ENCODE assay signal across 23 mouse cellular contexts in genomic region chr5:45474758-45475157, GRCm38 (mm10). TPM values are rescaled to one million over a fixed set of nuclear protein-coding genes. Genes with fewer than 3 reads are reported as not detected.
DNase-seq lines count a peak whose midpoint lies in the region; ATAC-seq and TF ChIP-seq lines count a peak whose summit lies in the region.
"Had no signal": no experiment of that assay in that cellular context is flagged by ENCODE, and none has a peak within 500 bp of the region (broad histone marks: within the 10 kb centered on the region; RNA-seq: fewer than 3 reads in every experiment).

No protein-coding gene starts in this region.

- no peak for TF ChIP-seq CTCF in layer of hippocampus, adult 2 months (conservative IDR thresholded peaks at IDR 0.05)
- no peak for TF ChIP-seq CTCF in liver, adult 2 months (IDR thresholded peaks at IDR 0.05; ENCODE audit: low read depth, low read length)
- TF ChIP-seq CTCF in liver, postnatal 0 days (IDR thresholded peaks at IDR 0.05; ENCODE audit: low read depth): no peak

- no peaks in the 10 kb centered on the region for H3K9me3 ChIP-seq in liver, postnatal 0 days (ENCODE audit: low read length)
- no peaks in the 10 kb centered on the region for H3K9me3 ChIP-seq in liver, embryonic 11.5 days (ENCODE audit: control insufficient read depth, low read length)
- H3K9me3 ChIP-seq: G1E had no signal

- no peak overlapping the region for H3K9ac ChIP-seq in liver, adult 2 months (ENCODE audit: low read depth, low read length)
- no peak overlapping the region for H3K9ac ChIP-seq in liver, postnatal 0 days (replicated peaks)
- no peak overlapping the region for H3K9ac ChIP-seq in liver, embryonic 11.5 days (ENCODE audit: low read depth, low read length)

- H3K27me3 ChIP-seq in liver, adult 2 months (ENCODE audit: control insufficient read depth, insufficient read depth, low read length): no peaks in the 10 kb centered on the region
- 0 out of 2 replicates have a peak, but pooled peaks cover 2% of the 10 kb centered on the region for H3K27me3 ChIP-seq in liver, postnatal 0 days (ENCODE audit: insufficient read depth, low read length)
- no peaks in the 10 kb centered on the region for H3K27me3 ChIP-seq in liver, embryonic 11.5 days (replicated peaks; ENCODE audit: control insufficient read depth, insufficient read depth, low read length)
- H3K27me3 ChIP-seq: CH12.LX had no signal

- no peak for TF ChIP-seq EP300 in liver, postnatal 0 days (IDR thresholded peaks at IDR 0.05; ENCODE audit: low read depth)

- peak overlapping the region; percentile 54; the same call in 1 of the 2 replicates for H3K27ac ChIP-seq in layer of hippocampus, adult 2 months
- H3K27ac ChIP-seq in liver, adult 2 months (replicated peaks; ENCODE audit: insufficient read depth, low read depth, low read length): no peak overlapping the region
- no peak overlapping the region for H3K27ac ChIP-seq in liver, postnatal 0 days (ENCODE audit: low read depth)
- no peak overlapping the region for H3K27ac ChIP-seq in liver, embryonic 11.5 days (ENCODE audit: low read depth, low read length)

- H3K4me3 ChIP-seq in layer of hippocampus, adult 2 months: no peak overlapping the region
- H3K4me3 ChIP-seq in liver, adult 2 months (ENCODE audit: insufficient read depth, low read depth, low read length): no peak overlapping the region
- no peak overlapping the region for H3K4me3 ChIP-seq in liver, postnatal 0 days (ENCODE audit: low read depth, low read length)
- no peak overlapping the region for H3K4me3 ChIP-seq in liver, embryonic 11.5 days (ENCODE audit: low read depth, low read length)

- TF ChIP-seq POLR2A in liver, adult 2 months (IDR thresholded peaks at IDR 0.05; ENCODE audit: extremely low read depth, insufficient read depth, low read length): no peak

- H3K4me1 ChIP-seq in liver, adult 2 months (ENCODE audit: control insufficient read depth, insufficient read depth, low read length): peaks cover 13% of the 10 kb centered on the region
- peaks cover 3% of the 10 kb centered on the region; the same call in 1 of the 2 replicates for H3K4me1 ChIP-seq in liver, postnatal 0 days (ENCODE audit: insufficient read depth)
- no peaks in the 10 kb centered on the region for H3K4me1 ChIP-seq in liver, embryonic 11.5 days (replicated peaks; ENCODE audit: control insufficient read depth, insufficient read depth, low read length)

- no peaks in the 10 kb centered on the region for H3K79me2 ChIP-seq in liver, adult 2 months (ENCODE audit: control insufficient read depth, insufficient read depth, low read length)

- peak; percentile 56; the same call in 1 of the 2 replicates for ATAC-seq in liver, postnatal 0 days
- no peak for ATAC-seq in liver, embryonic 11.5 days (replicated peaks; ENCODE audit: low FRiP score)
- ATAC-seq: Patski had no signal

- no peak overlapping the region for H3K4me2 ChIP-seq in liver, postnatal 0 days (ENCODE audit: low read depth, low read length)
- H3K4me2 ChIP-seq in liver, embryonic 11.5 days: no peak overlapping the region

- no peak for DNase-seq in layer of hippocampus, adult 2 months (ENCODE audit: low spot score in 2 of 2)
- no peak for DNase-seq in layer of hippocampus, postnatal 25 days (ENCODE audit: extremely low spot score in 1 of 2, low spot score in 1 of 2)
- DNase-seq in liver, adult 2 months (ENCODE audit: extremely low read depth, low read depth, low spot score): peak; percentile 96
- no peak for DNase-seq in liver
- no peak for DNase-seq in liver, postnatal 0 days
- DNase-seq in liver, embryonic 11.5 days (ENCODE audit: low spot score): no peak
- DNase-seq: adrenal gland, adult 8-10 months; adrenal gland, postnatal 25 days; cerebellum, adult 11-12 months had no signal

- 25% methylated on average over 3 of the region's 4 CpGs for WGBS in liver, adult 2 months
- 48% methylated on average over 4 of the region's 4 CpGs for WGBS in liver, postnatal 0 days (ENCODE audit: insufficient replicate concordance)
- WGBS in liver, embryonic 11.5 days: 75% methylated on average over 3 of the region's 4 CpGs

- no peaks in the 10 kb centered on the region for H3K36me3 ChIP-seq in liver, adult 2 months (ENCODE audit: control insufficient read depth, insufficient read depth, low read length)
- no peaks in the 10 kb centered on the region for H3K36me3 ChIP-seq in liver, postnatal 0 days (replicated peaks; ENCODE audit: insufficient read depth, low read length)
- no peaks in the 10 kb centered on the region for H3K36me3 ChIP-seq in liver, embryonic 11.5 days (ENCODE audit: control insufficient read depth, insufficient read depth, low read length)
- H3K36me3 ChIP-seq: G1E had no signal

RNA-seq across cellular contexts. Expression of gene Lap3, which starts 18.4 kb away (rescaled TPM):
- total RNA-seq in layer of hippocampus, adult 2 months (2021): 10 to 100 TPM; 54.3 to 58.7 TPM
- total RNA-seq in layer of hippocampus, postnatal 25 days (2021): 10 to 100 TPM; 53.3 to 59.2 TPM
- total RNA-seq in liver, adult 2 months (2014; rRNA removed): 300 and 328 TPM in 2 replicates
- polyA plus RNA-seq in liver, adult 2 months (2012; rRNA removed): 92.9 and 108 TPM in 2 replicates
- polyA plus RNA-seq in liver, postnatal 0 days (2015; fragmentation: Nextera tagmentation; extraction: Ambion mirVana): 50.3 and 50.8 TPM in 2 replicates
- 112 and 115 TPM in 2 replicates for polyA plus RNA-seq in liver, embryonic 11.5 days (2014; fragmentation: Nextera tagmentation; extraction: Ambion mirVana)

RNA-seq across cellular contexts. Expression of gene Clrn2, which starts 21.2 kb away (rescaled TPM):
- under 1 TPM; 0.39 to 0.54 TPM for total RNA-seq in layer of hippocampus, adult 2 months (2021)
- total RNA-seq in layer of hippocampus, postnatal 25 days (2021): under 1 TPM; 0.49 to 0.94 TPM
- not detected in 2 replicates for total RNA-seq in liver, adult 2 months (2014; rRNA removed)
- not detected in 2 replicates for polyA plus RNA-seq in liver, adult 2 months (2012; rRNA removed)
- not detected in 2 replicates for polyA plus RNA-seq in liver, postnatal 0 days (2015; fragmentation: Nextera tagmentation; extraction: Ambion mirVana)
- not detected in 2 replicates for polyA plus RNA-seq in liver, embryonic 11.5 days (2014; fragmentation: Nextera tagmentation; extraction: Ambion mirVana)
- total RNA-seq: adrenal gland, adult 18-20 months; adrenal gland, adult 2 months; adrenal gland, adult 8-10 months; adrenal gland, postnatal 10 days; adrenal gland, postnatal 14 days; adrenal gland, postnatal 25 days; adrenal gland, postnatal 36 days; adrenal gland, postnatal 4 days; CH12.LX; ES-E14; MEL had no signal
- polyA plus RNA-seq: activated CD4-positive, CD25-positive, alpha-beta regulatory T cell, adult 4 months; adrenal gland, adult 2 months; C2C12; CD4-positive, CD25-positive, alpha-beta regulatory T cell, adult 4 months; G1E; Patski had no signal

RNA-seq across cellular contexts. Expression of gene Qdpr, which starts 24.7 kb away (rescaled TPM):
- 100 to 1,000 TPM; 167 to 169 TPM for total RNA-seq in layer of hippocampus, adult 2 months (2021)
- total RNA-seq in layer of hippocampus, postnatal 25 days (2021): 100 to 1,000 TPM; 119 to 140 TPM
- 640 and 691 TPM in 2 replicates for total RNA-seq in liver, adult 2 months (2014; rRNA removed)
- polyA plus RNA-seq in liver, adult 2 months (2012; rRNA removed): 491 and 636 TPM in 2 replicates
- 202 and 206 TPM in 2 replicates for polyA plus RNA-seq in liver, postnatal 0 days (2015; fragmentation: Nextera tagmentation; extraction: Ambion mirVana)
- polyA plus RNA-seq in liver, embryonic 11.5 days (2014; fragmentation: Nextera tagmentation; extraction: Ambion mirVana): 103 and 116 TPM in 2 replicates

RNA-seq across cellular contexts. Expression of gene Med28, which starts 45.3 kb away (rescaled TPM):
- 100 to 1,000 TPM in 1 of 2 experiments, 10 to 100 TPM in 1; 96.8 to 102 TPM for total RNA-seq in layer of hippocampus, adult 2 months (2021)
- total RNA-seq in layer of hippocampus, postnatal 25 days (2021): 100 to 1,000 TPM in 1 of 2 experiments, 10 to 100 TPM in 1; 99.3 to 110 TPM
- total RNA-seq in liver, adult 2 months (2014; rRNA removed): 27.2 and 39.1 TPM in 2 replicates
- 43.3 and 44.8 TPM in 2 replicates for polyA plus RNA-seq in liver, adult 2 months (2012; rRNA removed)
- 70.5 and 72.2 TPM in 2 replicates for polyA plus RNA-seq in liver, postnatal 0 days (2015; fragmentation: Nextera tagmentation; extraction: Ambion mirVana)
- polyA plus RNA-seq in liver, embryonic 11.5 days (2014; fragmentation: Nextera tagmentation; extraction: Ambion mirVana): 184 and 198 TPM in 2 replicates
